Mouse (Mus musculus) megakaryocyte, embryonic 14.5 days (primary cell): ENCODE measurements around the gene St6galnac3.

Experiments
- FLI1 ChIP-seq: IDR thresholded peaks from 2 replicates; pipeline ENCODE4 v1.6.1; 2012; ENCODE audit warnings: low read length, inconsistent platforms, mixed read lengths
- GATA1 ChIP-seq: IDR thresholded peaks from 3 replicates; pipeline ENCODE4 v1.6.1; 2012; ENCODE audit warnings: mixed read lengths, low read length, inconsistent platforms, borderline replicate concordance

GRCm38 (mm10) chr3:153405643-153406042, 319.3 kb downstream of the St6galnac3 start:
- TF ChIP-seq GATA1 (no peak), FLI1 (no peak)
